Mouse (Mus musculus): ENCODE data around the gene Wdr74. TPM values are rescaled to one million over a fixed set of nuclear protein-coding genes. Genes with fewer than 3 reads are reported as not detected.
A peak's percentile ranks its signal among the peaks of the same experiment; 100 is the strongest.

Wdr74 gene
- total and polyA plus RNA-seq, 3 experiments, result 208 to 803 (median 208) TPM

DNA sequence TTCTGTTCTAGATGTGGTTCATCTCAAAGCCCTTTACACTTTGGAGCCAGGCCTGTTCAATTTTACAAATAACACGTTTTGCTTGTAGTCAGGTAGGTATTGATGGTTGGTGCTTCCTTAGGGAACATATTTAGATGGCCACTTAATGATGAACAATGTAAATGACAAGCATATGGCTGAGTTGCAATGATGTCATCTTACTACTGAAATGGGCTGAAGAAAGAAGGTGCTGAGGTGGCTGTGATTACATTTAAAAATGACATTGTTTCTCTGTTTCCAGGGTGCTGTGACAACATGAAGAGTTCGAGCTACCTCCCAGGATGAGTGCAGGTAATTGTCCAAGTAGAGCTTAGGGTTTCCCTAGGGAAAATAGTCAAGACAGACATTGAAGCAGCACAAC lies 11.2 kb upstream of the Wdr74 start:
- DNase-seq (ENCODE audit: low read depth, low spot score), result peak; percentile 57
- Histone ChIP-seq H3K9me3 (replicated peaks; ENCODE audit: insufficient read depth, low read length) (no peaks in the 10 kb centered on the region), H3K4me1 (ENCODE audit: control insufficient read depth in 1 of 2, insufficient read depth in 2 of 2, low read length in 2 of 2) (peaks cover 0 to 7% of the 10 kb centered on the region in 2 experiments; a peak in 1 of 4 replicates), H3K9ac (ENCODE audit: control insufficient read depth, low read depth, low read length, poor library complexity, severe bottlenecking) (peak overlapping the region; percentile 97), H3K27ac (ENCODE audit: control insufficient read depth, low read depth, low read length) (peak overlapping the region; percentile 97), H3K36me3 (ENCODE audit: control insufficient read depth in 1 of 2, insufficient read depth in 2 of 2, low read length in 2 of 2) (peaks cover 12 to 22% of the 10 kb centered on the region in 2 experiments), H3K27me3 (ENCODE audit: control insufficient read depth in 1 of 2, insufficient read depth in 2 of 2, low read length in 2 of 2) (no peaks in the 10 kb centered on the region), H3K4me3 (ENCODE audit: control insufficient read depth in 1 of 2, insufficient read depth in 1 of 2, low read depth in 2 of 2, low read length in 2 of 2) (peak overlapping the region; percentile 59 to 95), H3K79me2 (ENCODE audit: control insufficient read depth, insufficient read depth, low read length, poor library complexity) (peaks cover 36% of the 10 kb centered on the region)
- TF ChIP-seq POLR2AphosphoS5 (IDR thresholded peaks at IDR 0.05; ENCODE audit: borderline replicate concordance, low read depth, low read length) (peak; percentile 70; the same call in 1 of the 2 replicates), ELF1 (IDR thresholded peaks at IDR 0.05; ENCODE audit: low read depth, low read length) (no peak), SMC3 (IDR thresholded peaks at IDR 0.05; ENCODE audit: low read depth, low read length) (peak; percentile 10; the same call in 1 of the 2 replicates), RAD21 (IDR thresholded peaks at IDR 0.05; ENCODE audit: low read depth, low read length) (no peak), MXI1 (IDR thresholded peaks at IDR 0.05; ENCODE audit: low read depth, low read length) (peak; percentile 27; the same call in 1 of the 2 replicates), UBTF (IDR thresholded peaks at IDR 0.05; ENCODE audit: borderline replicate concordance, insufficient read depth, low read depth, low read length) (no peak), SIN3A (IDR thresholded peaks at IDR 0.05; ENCODE audit: low read length) (no peak), E2F4 (IDR thresholded peaks at IDR 0.05; ENCODE audit: borderline replicate concordance, low read depth, low read length) (no peak), HCFC1 (IDR thresholded peaks at IDR 0.05; ENCODE audit: low read depth, low read length) (0 out of 2 replicates have a peak, but pooled peaks have one; percentile 19), POLR2AphosphoS2 (IDR thresholded peaks at IDR 0.05; ENCODE audit: low read length) (peak; percentile 14; the same call in 1 of the 2 replicates), TBP (IDR thresholded peaks at IDR 0.05; ENCODE audit: low read depth, low read length) (no peak), NELFE (IDR thresholded peaks at IDR 0.05; ENCODE audit: low read depth, low read length) (0 out of 2 replicates have a peak, but pooled peaks have one; percentile 9), ZMIZ1 (IDR thresholded peaks at IDR 0.05; ENCODE audit: low read depth, low read length) (0 out of 2 replicates have a peak, but pooled peaks have one; percentile 24), CHD1 (IDR thresholded peaks at IDR 0.05; ENCODE audit: low read depth, low read length) (peak; percentile 1; the same call in 1 of the 2 replicates), MAX (IDR thresholded peaks at IDR 0.05; ENCODE audit: low read length) (no peak), NRF1 (IDR thresholded peaks at IDR 0.05; ENCODE audit: insufficient read depth, low read depth, low read length, poor library complexity, severe bottlenecking) (no peak), CTCF (IDR thresholded peaks at IDR 0.05 in 2 of 3, conservative IDR thresholded peaks at IDR 0.05 in 1 of 3; ENCODE audit: control insufficient read depth in 1 of 3, insufficient read depth in 1 of 3, low read depth in 2 of 3, low read length in 3 of 3, poor library complexity in 1 of 3, severe bottlenecking in 1 of 3) (no peak)

- Histone ChIP-seq H3K4me3 (ENCODE audit: control insufficient read depth in 1 of 2, insufficient read depth in 1 of 2, low read depth in 2 of 2, low read length in 2 of 2) (peak overlapping the region; percentile 59 to 95), H3K27me3 (ENCODE audit: control insufficient read depth in 1 of 2, insufficient read depth in 2 of 2, low read length in 2 of 2) (no peaks in the 10 kb centered on the region), H3K27ac (ENCODE audit: control insufficient read depth, low read depth, low read length) (peak overlapping the region; percentile 97), H3K9me3 (replicated peaks; ENCODE audit: insufficient read depth, low read length) (no peaks in the 10 kb centered on the region), H3K79me2 (ENCODE audit: control insufficient read depth, insufficient read depth, low read length, poor library complexity) (peaks cover 36% of the 10 kb centered on the region), H3K36me3 (ENCODE audit: control insufficient read depth in 1 of 2, insufficient read depth in 2 of 2, low read length in 2 of 2) (peaks cover 12 to 22% of the 10 kb centered on the region in 2 experiments), H3K4me1 (ENCODE audit: control insufficient read depth in 1 of 2, insufficient read depth in 2 of 2, low read length in 2 of 2) (peaks cover 0 to 7% of the 10 kb centered on the region in 2 experiments; a peak in 1 of 4 replicates), H3K9ac (ENCODE audit: control insufficient read depth, low read depth, low read length, poor library complexity, severe bottlenecking) (peak overlapping the region; percentile 97)
- DNase-seq (ENCODE audit: low read depth, low spot score), result no peak
- no peak for TF ChIP-seq MAZ (IDR thresholded peaks at IDR 0.05; ENCODE audit: low read depth, low read length)
- peak; percentile 57; the same call in 1 of the 2 replicates for TF ChIP-seq ZMIZ1 (IDR thresholded peaks at IDR 0.05; ENCODE audit: low read depth, low read length)
- no peak for TF ChIP-seq MAX (IDR thresholded peaks at IDR 0.05; ENCODE audit: low read length)
- no peak for TF ChIP-seq TAL1 (IDR thresholded peaks at IDR 0.05; ENCODE audit: low read length)
- TF ChIP-seq ZNF384 (IDR thresholded peaks at IDR 0.05; ENCODE audit: low read depth, low read length), result no peak
- no peak for TF ChIP-seq GABPA (IDR thresholded peaks at IDR 0.05; ENCODE audit: low read depth, low read length)
- TF ChIP-seq RCOR1 (IDR thresholded peaks at IDR 0.05; ENCODE audit: low read depth, low read length), result peak; percentile 22; the same call in 1 of the 2 replicates
- no peak for TF ChIP-seq MXI1 (IDR thresholded peaks at IDR 0.05; ENCODE audit: low read depth, low read length)
- TF ChIP-seq ELF1 (IDR thresholded peaks at IDR 0.05; ENCODE audit: low read depth, low read length), result no peak
- no peak for TF ChIP-seq GATA1 (IDR thresholded peaks at IDR 0.05; ENCODE audit: low read depth, low read length)
- no peak for TF ChIP-seq MEF2A (IDR thresholded peaks at IDR 0.05; ENCODE audit: extremely low read depth, insufficient replicate concordance, low read depth, low read length, poor library complexity, severe bottlenecking)
- 0 out of 4 replicates have a peak, but pooled peaks of 1 of the 2 experiments have one; percentile 14 for TF ChIP-seq EP300 (IDR thresholded peaks at IDR 0.05; ENCODE audit: low read depth in 1 of 2, low read length in 2 of 2)
- TF ChIP-seq HCFC1 (IDR thresholded peaks at IDR 0.05; ENCODE audit: low read depth, low read length), result no peak
- TF ChIP-seq TBP (IDR thresholded peaks at IDR 0.05; ENCODE audit: low read depth, low read length), result no peak
- no peak for TF ChIP-seq USF1 (IDR thresholded peaks at IDR 0.05; ENCODE audit: low read depth, low read length)
- peak; percentile 41; the same call in 1 of the 2 replicates for TF ChIP-seq MYB (IDR thresholded peaks at IDR 0.05; ENCODE audit: low read depth, low read length)
- no peak for TF ChIP-seq UBTF (IDR thresholded peaks at IDR 0.05; ENCODE audit: borderline replicate concordance, insufficient read depth, low read depth, low read length)
- TF ChIP-seq RAD21 (IDR thresholded peaks at IDR 0.05; ENCODE audit: low read depth, low read length), result no peak
- no peak for TF ChIP-seq CHD2 (IDR thresholded peaks at IDR 0.05; ENCODE audit: low read length)
- peak; percentile 95; the same call in 1 of the 2 replicates for TF ChIP-seq CHD1 (IDR thresholded peaks at IDR 0.05; ENCODE audit: low read depth, low read length)
Observed at GRCm38 (mm10) chr19:8725081-8725613, 10.5 kb upstream of the Wdr74 start.
